Mouse (Mus musculus): ENCODE results near the gene Fam71e2.

GRCm38 (mm10) chr7:4724359-4724758 lies 46.7 kb downstream of the Fam71e2 start:
- TF ChIP-seq CTCF (IDR thresholded peaks at IDR 0.05) (no peak), POLR2A (IDR thresholded peaks at IDR 0.05; ENCODE audit: insufficient read depth, low read depth, low read length) (no peak), EP300 (IDR thresholded peaks at IDR 0.05; ENCODE audit: insufficient read depth, low read depth, low read length) (no peak)

Measured in heart, adult 2 months (tissue).